Mouse (Mus musculus) midbrain, embryonic 11.5 days (tissue): ENCODE results near the gene Slc30a1. TPM values are rescaled to one million over a fixed set of nuclear protein-coding genes. Genes with fewer than 3 reads are reported as not detected.

Source experiments
- ATAC-seq: fragments of 200-750 bp; cut with Nextera tagmentation; 2 replicates; pipeline ENCODE4 v1.8.0; 2017; ENCODE audit warnings: moderate TSS enrichment, moderate library complexity; ENCODE audit not compliant: low FRiP score
- DNase-seq: peaks from one replicate; pipeline ENCODE4 v3.0.0; 2015; ENCODE audit warnings: low spot score; ENCODE audit errors: missing footprints
- H3K27ac ChIP-seq: fragments of 300-500 bp; sonication (generic); 2 replicates; pipeline ENCODE4 v1.5.1; 2014; ENCODE audit warnings: low read depth, low read length
- H3K27me3 ChIP-seq: fragments of 300-500 bp; sonication (generic); 2 replicates; pipeline ENCODE4 v1.6.1; 2014; ENCODE audit warnings: mild to moderate bottlenecking, low read length, moderate library complexity, mixed read lengths; ENCODE audit not compliant: control insufficient read depth, insufficient read depth
- H3K36me3 ChIP-seq: fragments of 300-500 bp; sonication (generic); 2 replicates; pipeline ENCODE4 v1.6.1; 2014; ENCODE audit warnings: mild to moderate bottlenecking, low read length, moderate library complexity, mixed read lengths; ENCODE audit not compliant: control insufficient read depth, insufficient read depth
- H3K4me1 ChIP-seq: fragments of 300-500 bp; sonication (generic); 2 replicates; pipeline ENCODE4 v1.6.1; 2014; ENCODE audit warnings: low read length; ENCODE audit not compliant: control insufficient read depth, insufficient read depth
- H3K4me2 ChIP-seq: fragments of 300-500 bp; sonication (generic); 2 replicates; pipeline ENCODE4 v1.6.1; 2014; ENCODE audit warnings: mild to moderate bottlenecking, moderate library complexity
- H3K4me3 ChIP-seq: fragments of 300-500 bp; sonication (generic); 2 replicates; pipeline ENCODE4 v1.5.1; 2014; ENCODE audit warnings: low read depth, low read length
- H3K9ac ChIP-seq: fragments of 300-500 bp; sonication (generic); 2 replicates; pipeline ENCODE4 v1.6.1; 2014; ENCODE audit warnings: low read length
- H3K9me3 ChIP-seq: fragments of 300-500 bp; sonication (generic); 2 replicates; pipeline ENCODE4 v1.6.1; 2016; ENCODE audit warnings: low read length; ENCODE audit not compliant: control insufficient read depth
- WGBS: fragments of 180-500 bp; shearing (Covaris S2); extraction: QIAGEN DNeasy Blood & Tissue Kit; methylation state at CpG from one replicate; pipeline ENCODE4 v1.1.7; 2014; 5-methylcytosine and 5-hydroxymethylcytosine counted together
- polyA plus RNA-seq: library from polyadenylated mRNA; unstranded; fragments of >200 nt; fragmentation: Nextera tagmentation; extraction: Ambion mirVana; gene quantifications from 2 replicates; pipeline ENCODE4 v1.2.1, GENCODE M21; 2014

Slc30a1 gene
- polyA plus RNA-seq, 1 experiment from 2014 or later, result 2.4 TPM

DNA sequence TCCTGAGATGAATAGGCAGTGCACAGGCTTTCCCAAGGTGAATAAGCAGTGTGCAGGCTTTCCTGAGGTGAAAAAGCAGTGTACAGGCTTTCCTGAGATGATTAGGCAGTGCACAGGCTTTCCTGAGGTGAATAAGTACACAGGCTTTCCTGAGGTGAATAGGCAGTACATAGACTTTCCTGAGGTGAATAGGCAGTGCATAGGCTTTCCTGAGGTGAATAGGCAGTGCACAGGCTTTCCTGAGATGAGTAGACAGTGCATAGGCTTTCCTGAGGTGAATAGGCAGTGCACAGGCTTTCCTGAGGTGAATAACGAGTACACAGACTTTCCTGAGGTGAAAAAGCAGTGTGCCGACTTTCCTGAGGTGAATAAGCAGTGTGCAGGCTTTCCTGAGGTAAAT is 54.4 kb downstream of the Slc30a1 start:
- no peak for ATAC-seq
- H3K27ac ChIP-seq, result no peak overlapping the region
- H3K4me2 ChIP-seq, result no peak overlapping the region
- H3K4me1 ChIP-seq, result no peaks in the 10 kb centered on the region
- WGBS, result 60% methylated on average over 2 of the region's 2 CpGs
- no peaks in the 10 kb centered on the region for H3K9me3 ChIP-seq
- DNase-seq, result peak; percentile 35
- no peak overlapping the region for H3K4me3 ChIP-seq
- H3K9ac ChIP-seq, result no peak overlapping the region
- no peaks in the 10 kb centered on the region for H3K27me3 ChIP-seq
- H3K36me3 ChIP-seq, result no peaks in the 10 kb centered on the region

Other genes with a start within 250 kb of the Slc30a1 start
- 35.5 and 36.4 TPM in 2 replicates for gene Lpgat1, start 188.9 kb upstream of the Slc30a1 start, polyA plus RNA-seq
- 46.5 and 51.7 TPM in 2 replicates for gene Nek2, start 85.3 kb upstream of the Slc30a1 start, polyA plus RNA-seq
- gene Rd3, start 70.6 kb downstream of the Slc30a1 start, polyA plus RNA-seq, result 1.3 and 1.7 TPM in 2 replicates
- 2.5 and 4.1 TPM in 2 replicates for gene Traf5, start 185.8 kb downstream of the Slc30a1 start, polyA plus RNA-seq
- gene Rcor3, start 231.3 kb downstream of the Slc30a1 start, polyA plus RNA-seq, result 18.3 and 21.5 TPM in 2 replicates